ENCODE assay signal across 14 mouse cellular contexts in the genomic region with DNA sequence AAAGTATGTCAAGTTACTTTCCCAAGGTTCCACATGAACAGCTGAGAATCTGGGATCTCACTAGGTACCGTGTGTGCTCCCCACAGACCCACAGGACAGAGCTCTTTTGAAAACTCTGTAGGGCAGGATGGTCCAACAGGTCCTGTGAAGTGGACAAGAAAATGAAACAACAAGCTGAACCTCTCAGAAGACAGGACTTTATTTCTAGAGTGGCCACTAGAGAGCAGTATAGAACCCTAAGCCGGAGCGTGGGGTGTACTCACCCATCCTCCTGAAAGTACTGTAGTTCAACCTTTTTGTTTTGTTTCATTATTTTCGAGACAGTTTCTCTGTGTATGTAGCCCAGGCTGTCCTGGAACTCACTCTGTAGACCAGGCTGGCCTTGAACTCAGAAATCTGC. TPM values are rescaled to one million over a fixed set of nuclear protein-coding genes. Genes with fewer than 3 reads are reported as not detected.
DNase-seq lines count a peak whose midpoint lies in the region; ATAC-seq and TF ChIP-seq lines count a peak whose summit lies in the region.
"Had no signal": no experiment of that assay in that cellular context is flagged by ENCODE, and none has a peak within 500 bp of the region (broad histone marks: within the 10 kb centered on the region; RNA-seq: fewer than 3 reads in every experiment).

No protein-coding gene starts in this region.

- no peak overlapping the region for H3K4me3 ChIP-seq in forebrain, postnatal 0 days (ENCODE audit: low read depth, low read length)
- H3K4me3 ChIP-seq in forebrain, embryonic 15.5 days = no peak overlapping the region
- H3K4me3 ChIP-seq in lung, postnatal 0 days (ENCODE audit: low read depth, low read length) = no peak overlapping the region
- H3K4me3 ChIP-seq in intestine, postnatal 0 days (ENCODE audit: low read depth, low read length) = no peak overlapping the region
- H3K4me3 ChIP-seq: embryonic facial prominence, embryonic 10.5 days; lung, embryonic 15.5 days had no signal

- H3K27me3 ChIP-seq in forebrain, postnatal 0 days (ENCODE audit: insufficient read depth, low read length) = no peaks in the 10 kb centered on the region
- H3K27me3 ChIP-seq in forebrain, embryonic 15.5 days = no peaks in the 10 kb centered on the region
- H3K27me3 ChIP-seq in lung, postnatal 0 days (replicated peaks; ENCODE audit: insufficient read depth, low read length) = no peaks in the 10 kb centered on the region
- H3K27me3 ChIP-seq in intestine, postnatal 0 days (replicated peaks; ENCODE audit: control insufficient read depth, insufficient read depth, low read length) = no peaks in the 10 kb centered on the region
- H3K27me3 ChIP-seq: lung, embryonic 15.5 days had no signal

- peaks cover 12% of the 10 kb centered on the region for H3K36me3 ChIP-seq in forebrain, postnatal 0 days (ENCODE audit: insufficient read depth)
- peaks cover 14% of the 10 kb centered on the region; the same call in 1 of the 2 replicates for H3K36me3 ChIP-seq in forebrain, embryonic 15.5 days
- no peaks in the 10 kb centered on the region for H3K36me3 ChIP-seq in lung, postnatal 0 days (ENCODE audit: insufficient read depth, low read length)
- peaks cover 16% of the 10 kb centered on the region; the same call in 1 of the 2 replicates for H3K36me3 ChIP-seq in intestine, postnatal 0 days (ENCODE audit: control insufficient read depth, insufficient read depth)

- 85% methylated on average over 4 of the region's 4 CpGs for WGBS in forebrain, postnatal 0 days
- 83% methylated on average over 4 of the region's 4 CpGs for WGBS in forebrain, embryonic 15.5 days
- 82% methylated on average over 4 of the region's 4 CpGs for WGBS in lung, postnatal 0 days
- WGBS in intestine, postnatal 0 days = 78% methylated on average over 4 of the region's 4 CpGs

- TF ChIP-seq CTCF in forebrain, postnatal 0 days (IDR thresholded peaks at IDR 0.05; ENCODE audit: low read depth) = peak; percentile 15; the same call in 1 of the 2 replicates
- peak; percentile 39 for TF ChIP-seq CTCF in lung, postnatal 0 days (IDR thresholded peaks at IDR 0.05)
- peak; percentile 65 for TF ChIP-seq CTCF in intestine, postnatal 0 days (IDR thresholded peaks at IDR 0.05; ENCODE audit: low read depth)

- no peaks in the 10 kb centered on the region for H3K9me3 ChIP-seq in forebrain, postnatal 0 days (ENCODE audit: low read length)
- H3K9me3 ChIP-seq in forebrain, embryonic 15.5 days = no peaks in the 10 kb centered on the region
- no peaks in the 10 kb centered on the region for H3K9me3 ChIP-seq in lung, postnatal 0 days (ENCODE audit: low read length)
- no peaks in the 10 kb centered on the region for H3K9me3 ChIP-seq in intestine, postnatal 0 days (ENCODE audit: control insufficient read depth)
- H3K9me3 ChIP-seq: embryonic facial prominence, embryonic 10.5 days; lung, embryonic 15.5 days had no signal

- no peak overlapping the region for H3K4me2 ChIP-seq in forebrain, postnatal 0 days (ENCODE audit: low read depth)
- H3K4me2 ChIP-seq in forebrain, embryonic 15.5 days (replicated peaks) = no peak overlapping the region
- H3K4me2 ChIP-seq in lung, postnatal 0 days (replicated peaks; ENCODE audit: low read depth, low read length) = no peak overlapping the region
- no peak overlapping the region for H3K4me2 ChIP-seq in intestine, postnatal 0 days (replicated peaks; ENCODE audit: low read depth)
- H3K4me2 ChIP-seq: heart, embryonic 11.5 days; lung, embryonic 15.5 days had no signal

- no peak overlapping the region for H3K9ac ChIP-seq in forebrain, postnatal 0 days
- no peak overlapping the region for H3K9ac ChIP-seq in forebrain, embryonic 15.5 days (replicated peaks)
- no peak overlapping the region for H3K9ac ChIP-seq in lung, postnatal 0 days (replicated peaks; ENCODE audit: low read depth)
- no peak overlapping the region for H3K9ac ChIP-seq in intestine, postnatal 0 days (ENCODE audit: low read depth, low read length)
- H3K9ac ChIP-seq: lung, embryonic 15.5 days had no signal

- no peak for ATAC-seq in forebrain, postnatal 0 days
- ATAC-seq in forebrain, embryonic 15.5 days (replicated peaks) = no peak
- ATAC-seq in lung, postnatal 0 days = no peak
- ATAC-seq in intestine, postnatal 0 days = 0 out of 2 replicates have a peak, but pooled peaks have one; percentile 32
- ATAC-seq in granulocyte monocyte progenitor cell, adult 5-6 weeks (replicated peaks; ENCODE audit: poor library complexity, severe bottlenecking) = no peak
- ATAC-seq: forebrain, embryonic 16.5 days had no signal

- TF ChIP-seq EP300 in lung, postnatal 0 days (IDR thresholded peaks at IDR 0.05) = no peak

- no peak overlapping the region for H3K27ac ChIP-seq in forebrain, postnatal 0 days (ENCODE audit: low read depth, low read length)
- H3K27ac ChIP-seq in forebrain, embryonic 15.5 days (replicated peaks) = no peak overlapping the region
- no peak overlapping the region for H3K27ac ChIP-seq in lung, postnatal 0 days (ENCODE audit: low read length)
- H3K27ac ChIP-seq in intestine, postnatal 0 days (ENCODE audit: low read depth, low read length) = no peak overlapping the region
- H3K27ac ChIP-seq: embryonic facial prominence, embryonic 10.5 days; lung, embryonic 15.5 days had no signal

- no peaks in the 10 kb centered on the region for H3K4me1 ChIP-seq in forebrain, postnatal 0 days (ENCODE audit: insufficient read depth)
- H3K4me1 ChIP-seq in forebrain, embryonic 15.5 days = no peaks in the 10 kb centered on the region
- no peaks in the 10 kb centered on the region for H3K4me1 ChIP-seq in lung, postnatal 0 days (ENCODE audit: insufficient read depth, low read depth, low read length)
- no peaks in the 10 kb centered on the region for H3K4me1 ChIP-seq in intestine, postnatal 0 days (replicated peaks; ENCODE audit: control insufficient read depth, insufficient read depth, low read length)
- H3K4me1 ChIP-seq: lung, embryonic 15.5 days had no signal

- DNase-seq in forebrain, postnatal 0 days = no peak
- DNase-seq in lung, postnatal 0 days (ENCODE audit: low spot score) = no peak
- DNase-seq in lung, postnatal 10 days = no peak
- peak; percentile 72 for DNase-seq in R1 (ENCODE audit: low read depth, low spot score)
- no peak for DNase-seq in adrenal gland, adult 2 months
- DNase-seq: adrenal gland, postnatal 14 days had no signal

RNA-seq across cellular contexts. Expression of a gene that starts 19.7 kb away (rescaled TPM):
- not detected in 2 replicates for total RNA-seq in forebrain, postnatal 0 days (2014; rRNA removed)
- not detected in 2 replicates for polyA plus RNA-seq in forebrain, postnatal 0 days (2015; fragmentation: Nextera tagmentation; extraction: Ambion mirVana)
- not detected in 2 replicates for polyA plus RNA-seq in forebrain, embryonic 15.5 days (2015; fragmentation: Nextera tagmentation; extraction: Ambion mirVana)
- polyA plus RNA-seq in lung, postnatal 0 days (2015; fragmentation: Nextera tagmentation; extraction: Ambion mirVana) = 0.10 and 0.24 TPM in 2 replicates
- 9.9 and 14.1 TPM in 2 replicates for polyA plus RNA-seq in intestine, postnatal 0 days (2015; fragmentation: Nextera tagmentation; extraction: Ambion mirVana)
- total RNA-seq in granulocyte monocyte progenitor cell, adult 5-6 weeks (2014; fragmentation: Nextera tagmentation) = not detected in 2 replicates
- not detected in 2 replicates for total RNA-seq in granulocyte monocyte progenitor cell, adult 5-6 weeks (2017)
- total RNA-seq in adrenal gland, adult 2 months (2021) = 10 to 100 TPM; 20.8 to 42.1 TPM
- 12.5 and 15.2 TPM in 2 replicates for polyA plus RNA-seq in adrenal gland, adult 2 months (2012; rRNA removed)
- total RNA-seq: left cerebral cortex, postnatal 14 days had no signal
- polyA plus RNA-seq: embryonic facial prominence, embryonic 10.5 days; forebrain, embryonic 16.5 days; lung, embryonic 15.5 days had no signal

RNA-seq across cellular contexts. Expression of a gene that starts 57.6 kb away (rescaled TPM):
- total RNA-seq in forebrain, postnatal 0 days (2014; rRNA removed) = 80.3 and 92.1 TPM in 2 replicates
- polyA plus RNA-seq in forebrain, postnatal 0 days (2015; fragmentation: Nextera tagmentation; extraction: Ambion mirVana) = 55.2 and 68.4 TPM in 2 replicates
- 116 and 119 TPM in 2 replicates for polyA plus RNA-seq in forebrain, embryonic 15.5 days (2015; fragmentation: Nextera tagmentation; extraction: Ambion mirVana)
- 31.7 and 34.5 TPM in 2 replicates for polyA plus RNA-seq in lung, postnatal 0 days (2015; fragmentation: Nextera tagmentation; extraction: Ambion mirVana)
- 25.9 and 27.9 TPM in 2 replicates for polyA plus RNA-seq in intestine, postnatal 0 days (2015; fragmentation: Nextera tagmentation; extraction: Ambion mirVana)
- total RNA-seq in granulocyte monocyte progenitor cell, adult 5-6 weeks (2014; fragmentation: Nextera tagmentation) = 60.0 and 67.3 TPM in 2 replicates
- total RNA-seq in granulocyte monocyte progenitor cell, adult 5-6 weeks (2017) = 63.7 and 66.7 TPM in 2 replicates
- 10 to 100 TPM; 66.1 to 93.2 TPM for total RNA-seq in adrenal gland, adult 2 months (2021)
- polyA plus RNA-seq in adrenal gland, adult 2 months (2012; rRNA removed) = 23.7 and 31.0 TPM in 2 replicates

Comparison
In these comparisons a context has a peak if more than half of its experiments do, and no peak if none do; other contexts are left out.
1. CTCF ChIP-seq: peak in every context shown above with its lines; median percentile 65 in intestine, postnatal 0 days; 39 in lung, postnatal 0 days; 15 in forebrain, postnatal 0 days.